Mouse (Mus musculus) E14TG2a.4 (cell line): ENCODE data around the gene Gm17304.

Experiments
- CTCF ChIP-seq: conservative IDR thresholded peaks from 2 replicates; pipeline ENCODE4 v1.5.1; 2014; ENCODE audit warnings: low read length
- NANOG ChIP-seq: IDR thresholded peaks from 2 replicates; pipeline ENCODE4 v1.6.1; 2014; ENCODE audit warnings: borderline replicate concordance, low read length, mixed read lengths
- POU5F1 ChIP-seq: IDR thresholded peaks from 2 replicates; pipeline ENCODE4 v1.6.1; 2014; ENCODE audit warnings: low read length, borderline replicate concordance

DNA sequence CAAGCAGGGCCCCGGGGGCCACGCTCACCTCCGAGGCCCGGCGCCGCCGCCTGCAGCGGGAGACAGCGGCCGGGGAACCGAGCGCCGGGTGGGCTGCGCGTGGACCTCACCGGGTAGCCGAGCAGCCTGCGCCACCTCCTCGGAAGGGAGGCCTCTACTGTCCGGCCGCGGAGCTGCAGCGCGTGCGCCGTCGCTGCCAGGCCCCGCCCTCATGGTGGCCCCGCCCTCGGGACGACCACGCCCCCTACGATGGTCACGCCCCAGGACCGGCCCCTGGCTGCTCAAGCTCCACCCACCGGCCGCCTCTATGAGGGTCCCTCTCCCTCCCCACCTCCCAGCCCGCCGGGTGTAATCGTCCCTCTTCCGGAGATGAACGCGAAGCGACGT is 34.3 kb upstream of the Gm17304 start:
- TF ChIP-seq CTCF (no peak), POU5F1 (no peak), NANOG (no peak)
